Mouse (Mus musculus): Measurements from ENCODE around the gene Srsf4.
A peak's percentile ranks its signal among the peaks of the same experiment; 100 is the strongest.

Gene Srsf4

DNA sequence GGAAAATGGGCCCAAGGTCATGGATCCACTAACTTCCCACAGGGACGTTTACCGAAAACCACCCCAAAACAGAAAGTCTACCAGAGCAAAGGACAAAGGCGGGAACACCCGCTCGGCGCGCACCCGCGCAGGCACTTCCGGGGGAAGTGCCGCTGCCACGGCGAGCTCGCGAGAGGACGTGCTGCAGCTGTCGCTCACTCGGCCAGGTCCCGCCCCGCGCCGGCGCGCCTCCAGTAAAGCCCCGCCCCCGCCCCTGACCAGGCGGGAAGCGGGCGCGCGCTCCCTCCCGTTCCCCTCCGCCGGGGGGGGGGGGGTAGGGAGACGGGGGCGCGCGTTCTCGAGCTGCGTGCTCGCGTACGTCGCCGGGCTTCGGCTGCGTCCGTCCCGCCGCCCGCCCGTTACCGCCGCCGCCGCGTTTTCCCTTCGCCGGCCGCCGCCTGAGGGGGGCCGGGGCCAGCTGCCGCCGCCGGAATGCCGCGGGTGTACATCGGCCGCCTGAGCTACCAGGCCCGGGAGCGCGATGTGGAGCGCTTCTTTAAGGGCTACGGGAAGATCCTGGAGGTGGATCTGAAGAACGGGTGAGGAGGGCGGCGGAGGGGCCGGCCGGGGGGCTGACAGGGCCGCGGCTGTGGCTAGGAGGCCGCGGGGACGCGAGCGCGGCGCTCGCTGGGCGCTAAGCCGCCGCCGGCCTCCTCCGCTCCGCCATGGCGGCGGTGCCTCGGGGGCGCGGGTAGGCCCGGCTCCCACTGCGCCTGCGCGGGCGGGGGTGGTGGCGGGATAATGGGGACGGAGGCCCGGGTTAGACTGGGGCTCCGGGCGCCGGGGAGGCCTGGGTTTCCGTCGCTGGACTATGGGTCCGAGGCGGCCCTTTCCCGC lies at the start of gene Srsf4:
TSS of gene Srsf4 (plus strand) at position 325 of the 876 bp plus-strand sequence.
- DNase-seq = peak; percentile 91

DNA sequence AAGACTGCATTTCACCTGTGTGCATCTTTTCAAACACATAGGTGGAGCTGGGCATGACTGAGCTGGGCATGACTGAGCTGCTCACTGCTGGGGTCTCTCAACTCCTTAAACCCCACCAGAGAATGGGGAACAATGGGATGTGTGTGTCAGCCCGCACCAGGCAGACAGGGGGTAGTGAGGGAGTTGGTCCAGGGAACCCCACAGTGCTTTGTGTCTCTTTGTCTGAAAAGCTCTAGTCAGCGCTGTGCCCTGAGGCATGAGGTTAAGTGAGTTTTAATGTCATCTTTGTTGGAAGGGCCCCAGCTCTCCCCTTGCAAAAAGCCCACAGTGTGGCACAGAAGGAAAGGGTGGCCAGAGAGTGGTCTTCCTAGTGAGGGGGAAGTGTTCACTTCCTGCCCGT lies 48.5 kb upstream of the Srsf4 start:
- DNase-seq = no peak

- DNase-seq = no peak
Observed at GRCm38 (mm10) chr4:131825830-131826229, 47.6 kb upstream of the Srsf4 start.

- no peak for DNase-seq
Observed at GRCm38 (mm10) chr4:131826905-131827304, 46.5 kb upstream of the Srsf4 start.

DNA sequence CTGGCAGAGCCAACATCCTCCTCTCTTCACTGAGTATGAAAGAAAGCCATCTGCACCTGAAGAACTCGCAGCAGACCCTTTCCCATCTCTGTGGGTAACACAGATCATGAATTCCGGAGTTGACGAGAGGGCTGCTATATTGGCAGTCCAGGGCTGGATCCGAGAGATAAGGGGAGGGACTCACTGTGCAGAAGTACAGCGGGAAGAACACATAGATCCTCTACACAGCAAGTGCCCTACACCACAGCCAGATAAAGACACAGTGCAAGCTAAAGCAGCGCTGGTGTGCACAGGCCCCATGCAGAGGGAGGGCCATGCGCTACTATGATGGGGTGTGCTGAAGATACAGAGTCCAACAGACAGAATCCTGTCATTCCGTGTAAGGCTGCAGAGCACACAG lies 44.3 kb upstream of the Srsf4 start:
- no peak for DNase-seq

- DNase-seq = no peak
Observed at GRCm38 (mm10) chr4:131831546-131832045, 41.8 kb upstream of the Srsf4 start.

DNA sequence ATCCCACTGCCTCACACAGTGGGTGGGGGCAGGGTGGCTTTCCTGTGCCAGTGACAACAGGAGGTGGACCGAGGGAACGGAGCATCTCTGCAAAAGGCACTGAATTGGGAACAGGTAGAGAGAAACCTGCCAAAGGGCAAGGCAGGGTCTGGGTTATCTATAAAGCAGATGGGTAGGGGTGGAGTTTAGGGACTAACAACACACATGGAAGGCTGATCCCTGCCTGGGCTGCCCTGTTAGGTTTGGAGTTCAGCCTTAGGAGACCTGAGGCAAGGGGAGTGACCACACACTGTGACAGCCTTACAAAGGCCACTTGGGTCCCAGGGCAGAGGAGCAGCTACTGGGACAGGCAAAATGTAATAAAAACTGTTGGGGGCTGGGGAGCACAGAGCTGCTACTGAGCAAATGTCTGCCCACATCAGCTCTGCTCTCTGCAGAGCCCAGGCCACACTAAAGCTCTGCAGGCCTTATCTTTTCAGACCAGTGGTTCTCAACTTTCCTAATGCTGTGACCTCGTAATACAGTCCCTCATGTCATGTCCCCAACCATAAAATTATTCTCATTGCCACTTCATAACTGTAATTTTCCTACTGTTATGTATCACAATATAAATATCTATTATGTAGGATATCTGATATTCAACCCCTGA lies 40.5 kb upstream of the Srsf4 start:
- DNase-seq = no peak

DNA sequence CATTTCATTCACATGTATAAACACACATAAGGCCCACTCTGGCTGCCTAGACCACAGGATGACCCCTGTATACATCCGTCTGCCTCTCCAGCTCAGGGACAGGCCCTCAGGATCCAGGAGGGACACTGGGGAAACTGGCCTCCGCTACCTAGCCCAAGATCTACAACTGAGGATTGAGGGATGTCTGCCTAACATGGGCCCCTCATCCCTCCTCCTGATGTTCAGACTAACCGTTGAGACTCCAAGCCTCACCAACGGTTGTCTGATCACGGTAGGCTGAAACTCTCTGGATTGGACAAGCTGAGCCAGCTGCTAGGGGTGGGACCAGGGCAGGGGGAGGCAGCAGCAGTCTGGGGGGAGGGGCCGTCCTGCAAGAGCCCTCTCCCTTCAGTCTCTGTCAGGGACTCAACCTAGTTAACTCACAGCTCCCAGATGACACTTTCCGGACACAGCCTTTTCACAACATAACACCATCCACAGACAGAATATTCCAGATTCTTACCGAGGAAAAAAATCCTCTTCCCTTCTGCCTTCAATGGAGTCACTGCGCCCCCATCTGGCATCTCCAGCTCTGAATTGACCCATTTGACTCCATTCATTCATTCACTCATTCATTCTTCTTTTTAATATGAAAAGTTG lies 39.3 kb upstream of the Srsf4 start:
- no peak for DNase-seq

DNA sequence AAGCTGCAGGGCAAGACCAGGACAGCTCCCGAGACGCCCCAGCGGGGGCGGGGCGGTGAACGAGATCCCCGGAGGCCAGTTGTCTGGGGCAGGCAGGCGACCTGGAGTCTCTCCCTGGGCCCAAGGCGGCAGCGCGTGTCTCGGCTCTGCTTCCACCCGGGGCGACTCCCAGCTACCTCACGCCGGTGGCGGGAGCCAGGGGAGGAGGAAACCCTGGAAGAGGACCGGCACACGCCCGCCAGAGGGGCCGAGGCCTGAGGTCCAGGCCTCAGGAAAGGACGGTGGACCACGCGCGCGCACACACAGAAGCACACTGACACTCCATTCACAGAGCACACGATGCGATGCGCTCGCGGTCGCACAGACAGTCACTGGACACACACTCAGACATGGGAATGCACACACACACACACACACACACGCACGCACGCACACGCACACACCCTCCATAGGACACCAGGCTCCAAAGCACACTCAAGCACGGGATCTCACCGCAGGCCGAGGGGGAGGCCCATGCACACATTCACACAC lies 37.0 kb upstream of the Srsf4 start:
- no peak for DNase-seq

GRCm38 (mm10) chr4:131836891-131837491 lies 36.4 kb upstream of the Srsf4 start:
- DNase-seq = peak; percentile 56

- peak; percentile 91 for DNase-seq
Observed at GRCm38 (mm10) chr4:131837872-131838524, 35.4 kb upstream of the Srsf4 start, which contains the start of gene Ptpru. Gene Ptpru, minus strand, starts transcription at chr4:131838288.

GRCm38 (mm10) chr4:131843290-131843743 lies 30.1 kb upstream of the Srsf4 start, which contains the start of gene Mecr:
Gene Mecr, plus strand, starts transcription at chr4:131843470.
- DNase-seq = peak; percentile 94

DNA sequence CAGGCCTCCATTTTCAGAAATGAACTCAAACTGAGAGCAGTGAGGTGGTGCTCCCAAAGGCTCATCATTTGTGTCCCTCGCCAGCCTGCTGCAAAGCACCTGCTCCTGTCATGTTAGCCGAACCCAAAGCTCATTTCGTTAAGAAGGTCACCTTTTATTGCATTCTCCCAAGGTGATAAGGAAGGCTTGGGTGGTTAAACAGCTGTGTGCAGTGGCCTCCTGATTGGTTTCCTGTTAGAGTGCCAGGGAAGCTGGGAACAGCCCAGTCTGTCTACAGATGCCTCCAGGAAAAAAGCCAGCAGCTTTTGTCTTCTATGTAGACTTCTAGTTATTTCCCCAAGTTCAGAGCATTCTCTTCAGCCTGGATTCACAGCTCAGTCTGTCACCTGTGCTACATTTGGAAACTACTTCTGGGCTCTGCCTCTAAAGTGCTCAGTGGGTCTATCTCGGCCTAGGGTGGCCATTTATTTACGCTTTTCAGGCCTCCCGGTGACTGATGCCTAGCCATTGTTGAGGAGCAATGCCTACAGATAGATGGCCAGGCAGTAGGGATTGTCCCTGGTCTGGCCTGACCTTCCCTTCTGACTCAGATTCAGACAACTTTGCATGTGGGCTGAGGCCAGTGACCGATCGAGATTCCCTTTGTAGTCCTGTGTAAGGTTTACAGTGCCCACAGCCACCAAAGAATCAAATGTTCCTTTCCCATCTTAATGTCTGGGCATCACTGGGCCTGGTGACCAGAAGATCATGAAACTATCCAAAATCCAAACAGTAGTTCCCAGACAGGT lies 27.2 kb upstream of the Srsf4 start:
- no peak for DNase-seq

GRCm38 (mm10) chr4:131848082-131848481 lies 25.3 kb upstream of the Srsf4 start:
- no peak for DNase-seq

DNA sequence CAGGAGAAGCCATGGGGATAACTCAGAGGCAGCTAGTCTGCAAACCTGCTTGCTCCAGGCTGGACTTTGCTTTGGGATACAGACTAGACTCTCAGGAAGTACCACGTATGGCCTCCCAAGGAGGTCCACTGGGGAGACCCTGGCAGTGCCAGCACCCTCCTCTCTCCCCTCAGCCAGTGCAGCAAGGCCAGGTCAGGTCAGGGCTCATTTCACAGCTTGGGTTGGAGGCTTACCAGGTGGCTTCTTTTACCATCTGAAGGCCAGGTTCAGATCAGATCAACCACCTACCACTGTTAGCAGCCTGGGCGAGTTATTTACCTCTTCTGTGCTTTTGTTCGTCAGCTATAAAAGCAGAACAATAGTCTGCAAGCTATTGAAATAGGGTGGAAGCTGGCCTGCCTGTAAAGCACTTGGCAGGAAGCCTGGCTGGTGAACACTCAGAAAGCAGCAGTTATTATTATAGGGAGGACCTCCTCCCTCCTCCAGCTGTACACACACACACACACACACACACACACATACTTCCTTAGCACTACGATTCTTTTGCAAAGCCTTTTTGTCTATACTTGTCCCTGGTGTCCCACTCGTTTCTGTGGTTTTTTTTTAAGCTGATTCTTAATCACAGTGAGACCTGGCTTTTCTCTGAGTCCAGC lies 23.3 kb upstream of the Srsf4 start:
- no peak for DNase-seq

GRCm38 (mm10) chr4:131854950-131855349 lies 18.5 kb upstream of the Srsf4 start:
- no peak for DNase-seq

GRCm38 (mm10) chr4:131860492-131861340 lies 12.7 kb upstream of the Srsf4 start:
- peak; percentile 80 for DNase-seq

- no peak for DNase-seq
Observed at GRCm38 (mm10) chr4:131861341-131861739, 12.1 kb upstream of the Srsf4 start.

- DNase-seq = peak; percentile 42
Observed at GRCm38 (mm10) chr4:131872672-131873292, 635 bp upstream of the Srsf4 start.

All from cerebellum, adult 9-10 months (tissue).